Comparison of ENCODE assay signal across 9 mouse cellular contexts in genomic region chr11:33146651-33147131, GRCm38 (mm10). TPM values are rescaled to one million over a fixed set of nuclear protein-coding genes. Genes with fewer than 3 reads are reported as not detected.
DNase-seq lines count a peak whose midpoint lies in the region; ATAC-seq and TF ChIP-seq lines count a peak whose summit lies in the region.
"Had no signal": no experiment of that assay in that cellular context is flagged by ENCODE, and none has a peak within 500 bp of the region (broad histone marks: within the 10 kb centered on the region; RNA-seq: fewer than 3 reads in every experiment).

No protein-coding gene starts in this region.

- H3K9ac ChIP-seq in intestine, postnatal 0 days (ENCODE audit: low read depth, low read length), result no peak overlapping the region
- no peak overlapping the region for H3K9ac ChIP-seq in liver, embryonic 14.5 days (replicated peaks)
- H3K9ac ChIP-seq in neural tube, embryonic 14.5 days (replicated peaks; ENCODE audit: low read depth, low read length), result peak overlapping the region; percentile 68

- peaks cover 37% of the 10 kb centered on the region; the same call in 1 of the 2 replicates for H3K27me3 ChIP-seq in intestine, postnatal 0 days (replicated peaks; ENCODE audit: control insufficient read depth, insufficient read depth, low read length)
- peaks cover 51% of the 10 kb centered on the region for H3K27me3 ChIP-seq in liver, embryonic 14.5 days (ENCODE audit: control insufficient read depth, insufficient read depth, low read length)
- H3K27me3 ChIP-seq in neural tube, embryonic 14.5 days (ENCODE audit: control insufficient read depth, insufficient read depth, low read length), result no peaks in the 10 kb centered on the region

- no peak overlapping the region for H3K27ac ChIP-seq in intestine, postnatal 0 days (ENCODE audit: low read depth, low read length)
- H3K27ac ChIP-seq in liver, embryonic 14.5 days, result no peak overlapping the region
- H3K27ac ChIP-seq in neural tube, embryonic 14.5 days (ENCODE audit: low read depth, low read length), result peak overlapping the region; percentile 74

- 2% methylated on average over 30 of the region's 30 CpGs for WGBS in intestine, postnatal 0 days
- 4% methylated on average over 30 of the region's 30 CpGs for WGBS in liver, embryonic 14.5 days (ENCODE audit: insufficient replicate concordance)
- under 1% methylated on average over 30 of the region's 30 CpGs for WGBS in neural tube, embryonic 14.5 days

- H3K4me3 ChIP-seq in intestine, postnatal 0 days (ENCODE audit: low read depth, low read length), result peak overlapping the region; percentile 57
- H3K4me3 ChIP-seq in liver, embryonic 14.5 days (ENCODE audit: insufficient read depth in 1 of 2, low read depth in 2 of 2, low read length in 2 of 2), result peak overlapping the region in 1 of 2 experiments; percentile 46; a peak in 2 of 4 replicates
- H3K4me3 ChIP-seq in neural tube, embryonic 14.5 days (ENCODE audit: low read depth, low read length), result peak overlapping the region; percentile 62

- TF ChIP-seq CTCF in intestine, postnatal 0 days (IDR thresholded peaks at IDR 0.05; ENCODE audit: low read depth), result 0 out of 2 replicates have a peak, but pooled peaks have one; percentile 8
- no peak for TF ChIP-seq CTCF in liver, embryonic 14.5 days (IDR thresholded peaks at IDR 0.05; ENCODE audit: low read depth)

- H3K4me1 ChIP-seq in intestine, postnatal 0 days (replicated peaks; ENCODE audit: control insufficient read depth, insufficient read depth, low read length), result no peaks in the 10 kb centered on the region; the same call in 1 of the 2 replicates
- no peaks in the 10 kb centered on the region for H3K4me1 ChIP-seq in liver, embryonic 14.5 days (replicated peaks; ENCODE audit: control insufficient read depth in 2 of 2, insufficient read depth in 2 of 2, low read length in 1 of 2)
- peaks cover 18% of the 10 kb centered on the region; the same call in 1 of the 2 replicates for H3K4me1 ChIP-seq in neural tube, embryonic 14.5 days (ENCODE audit: control insufficient read depth, insufficient read depth, low read length)

- peak overlapping the region; percentile 95 for H3K4me2 ChIP-seq in intestine, postnatal 0 days (replicated peaks; ENCODE audit: low read depth)
- H3K4me2 ChIP-seq in liver, embryonic 14.5 days (ENCODE audit: low read depth), result peak overlapping the region; percentile 57
- H3K4me2 ChIP-seq in neural tube, embryonic 14.5 days (ENCODE audit: low read depth, low read length), result peak overlapping the region; percentile 82

- no peak for TF ChIP-seq EP300 in liver, embryonic 14.5 days (IDR thresholded peaks at IDR 0.05; ENCODE audit: low read depth)

- intact Hi-C loops in gastrocnemius, postnatal 14 days (cut with DNase I; ENCODE audit: low total_unique reads), result loop anchor here (10.0 kb wide), 2 partner anchors 342 to 522 kb away; no protein-coding TSS in a partner anchor

- peak; percentile 34 for DNase-seq in cerebellum, adult 11-12 months
- DNase-seq in cerebellum, adult 18-20 months, result peak; percentile 22 to 48
- peak; percentile 40 for DNase-seq in gastrocnemius, postnatal 14 days
- DNase-seq in liver, embryonic 14.5 days (ENCODE audit: low read depth in 3 of 3, low spot score in 3 of 3), result no peak

- H3K9me3 ChIP-seq in intestine, postnatal 0 days (ENCODE audit: control insufficient read depth), result no peaks in the 10 kb centered on the region
- H3K9me3 ChIP-seq in liver, embryonic 14.5 days (ENCODE audit: control insufficient read depth, low read length), result no peaks in the 10 kb centered on the region
- no peaks in the 10 kb centered on the region for H3K9me3 ChIP-seq in neural tube, embryonic 14.5 days (ENCODE audit: control insufficient read depth, low read length)

- ATAC-seq in cerebellum, adult (ENCODE audit: insufficient number of reproducible peaks, low FRiP score, low TSS enrichment), result no peak
- ATAC-seq in intestine, postnatal 0 days, result no peak
- no peak for ATAC-seq in liver, embryonic 14.5 days (ENCODE audit: insufficient read depth)
- peak; percentile 19 for ATAC-seq in neural tube, embryonic 14.5 days (ENCODE audit: low read depth)
- no peak for ATAC-seq in erythroid progenitor cell, adult 5-6 weeks (replicated peaks; ENCODE audit: low FRiP score, poor library complexity, severe bottlenecking)

- H3K36me3 ChIP-seq in intestine, postnatal 0 days (ENCODE audit: control insufficient read depth, insufficient read depth), result peaks cover 22% of the 10 kb centered on the region
- H3K36me3 ChIP-seq in liver, embryonic 14.5 days (replicated peaks; ENCODE audit: control insufficient read depth, insufficient read depth, low read depth), result peaks cover 12% of the 10 kb centered on the region
- H3K36me3 ChIP-seq in neural tube, embryonic 14.5 days (ENCODE audit: control insufficient read depth, insufficient read depth, low read length), result peaks cover 16% of the 10 kb centered on the region

RNA-seq across cellular contexts. Expression of gene Fgf18, which starts 0.5 kb away (rescaled TPM):
- total RNA-seq in gastrocnemius, postnatal 14 days (2021), result 1 to 10 TPM; 1.9 to 5.6 TPM
- polyA plus RNA-seq in intestine, postnatal 0 days (2015; fragmentation: Nextera tagmentation; extraction: Ambion mirVana), result 1.1 TPM in 2 replicates
- polyA plus RNA-seq in liver, embryonic 14.5 days (2012; rRNA removed), result 0.05 and 0.12 TPM in 2 replicates
- 0.27 TPM in 1 of 2 replicates, not detected in the other for polyA plus RNA-seq in liver, embryonic 14.5 days (2014; fragmentation: Nextera tagmentation; extraction: Ambion mirVana)
- polyA plus RNA-seq in neural tube, embryonic 14.5 days (2014; fragmentation: Nextera tagmentation; extraction: Ambion mirVana), result 11.0 and 11.4 TPM in 2 replicates
- total RNA-seq in erythroid progenitor cell, adult 5-6 weeks (2015; ENCODE audit: low replicate concordance), result not detected in 2 replicates
- total RNA-seq in erythroid progenitor cell, adult 5-6 weeks (2017; ENCODE audit: low replicate concordance), result 0.51 TPM in 1 of 2 replicates, not detected in the other
- total RNA-seq: hematopoietic stem cell, adult 5-6 weeks had no signal

RNA-seq across cellular contexts. Expression of gene Npm1, which starts 16.3 kb away (rescaled TPM):
- 100 to 1,000 TPM; 136 to 145 TPM for total RNA-seq in gastrocnemius, postnatal 14 days (2021)
- 296 and 303 TPM in 2 replicates for polyA plus RNA-seq in intestine, postnatal 0 days (2015; fragmentation: Nextera tagmentation; extraction: Ambion mirVana)
- 294 and 703 TPM in 2 replicates for polyA plus RNA-seq in liver, embryonic 14.5 days (2012; rRNA removed)
- 654 and 676 TPM in 2 replicates for polyA plus RNA-seq in liver, embryonic 14.5 days (2014; fragmentation: Nextera tagmentation; extraction: Ambion mirVana)
- polyA plus RNA-seq in neural tube, embryonic 14.5 days (2014; fragmentation: Nextera tagmentation; extraction: Ambion mirVana), result 428 and 483 TPM in 2 replicates
- total RNA-seq in erythroid progenitor cell, adult 5-6 weeks (2015; ENCODE audit: low replicate concordance), result 400 and 410 TPM in 2 replicates
- 381 and 412 TPM in 2 replicates for total RNA-seq in erythroid progenitor cell, adult 5-6 weeks (2017; ENCODE audit: low replicate concordance)

RNA-seq across cellular contexts. Expression of gene Tlx3, which starts 56.7 kb away (rescaled TPM):
- total RNA-seq in gastrocnemius, postnatal 14 days (2021), result not detected
- polyA plus RNA-seq in intestine, postnatal 0 days (2015; fragmentation: Nextera tagmentation; extraction: Ambion mirVana), result not detected in 2 replicates
- not detected in 2 replicates for polyA plus RNA-seq in liver, embryonic 14.5 days (2012; rRNA removed)
- polyA plus RNA-seq in liver, embryonic 14.5 days (2014; fragmentation: Nextera tagmentation; extraction: Ambion mirVana), result not detected in 2 replicates
- polyA plus RNA-seq in neural tube, embryonic 14.5 days (2014; fragmentation: Nextera tagmentation; extraction: Ambion mirVana), result 32.9 and 41.0 TPM in 2 replicates
- total RNA-seq in erythroid progenitor cell, adult 5-6 weeks (2015; ENCODE audit: low replicate concordance), result not detected in 2 replicates
- not detected in 2 replicates for total RNA-seq in erythroid progenitor cell, adult 5-6 weeks (2017; ENCODE audit: low replicate concordance)
- total RNA-seq: hematopoietic stem cell, adult 5-6 weeks had no signal

Comparison
In these comparisons a context has a peak if more than half of its experiments do, and no peak if none do; other contexts are left out.
1. DNase-seq: peak in cerebellum, adult 11-12 months (single experiment), cerebellum, adult 18-20 months (2 of 2) and gastrocnemius, postnatal 14 days (single experiment); none in liver, embryonic 14.5 days (0 of 3).
2. RNA of gene Tlx3, which starts 56.7 kb away (polyA plus RNA-seq): 32.9 to 41.0 TPM in neural tube, embryonic 14.5 days; not detected in intestine, postnatal 0 days and not detected in liver, embryonic 14.5 days; every median in the first group is over 10 times any median in the second.
3. Peak in every context shown above with its lines, with median percentiles within 50 percentile points of each other: H3K4me2 ChIP-seq.